Mouse (Mus musculus) fat pad, adult 2 months (tissue): ENCODE data around the gene Tm9sf1.

Source experiments
- DNase-seq: peaks from one replicate; pipeline ENCODE4 v3.0.0-alpha.2; 2011; ENCODE audit warnings: low read depth, low spot score; ENCODE audit errors: extremely low read depth

Tm9sf1 gene

DNA sequence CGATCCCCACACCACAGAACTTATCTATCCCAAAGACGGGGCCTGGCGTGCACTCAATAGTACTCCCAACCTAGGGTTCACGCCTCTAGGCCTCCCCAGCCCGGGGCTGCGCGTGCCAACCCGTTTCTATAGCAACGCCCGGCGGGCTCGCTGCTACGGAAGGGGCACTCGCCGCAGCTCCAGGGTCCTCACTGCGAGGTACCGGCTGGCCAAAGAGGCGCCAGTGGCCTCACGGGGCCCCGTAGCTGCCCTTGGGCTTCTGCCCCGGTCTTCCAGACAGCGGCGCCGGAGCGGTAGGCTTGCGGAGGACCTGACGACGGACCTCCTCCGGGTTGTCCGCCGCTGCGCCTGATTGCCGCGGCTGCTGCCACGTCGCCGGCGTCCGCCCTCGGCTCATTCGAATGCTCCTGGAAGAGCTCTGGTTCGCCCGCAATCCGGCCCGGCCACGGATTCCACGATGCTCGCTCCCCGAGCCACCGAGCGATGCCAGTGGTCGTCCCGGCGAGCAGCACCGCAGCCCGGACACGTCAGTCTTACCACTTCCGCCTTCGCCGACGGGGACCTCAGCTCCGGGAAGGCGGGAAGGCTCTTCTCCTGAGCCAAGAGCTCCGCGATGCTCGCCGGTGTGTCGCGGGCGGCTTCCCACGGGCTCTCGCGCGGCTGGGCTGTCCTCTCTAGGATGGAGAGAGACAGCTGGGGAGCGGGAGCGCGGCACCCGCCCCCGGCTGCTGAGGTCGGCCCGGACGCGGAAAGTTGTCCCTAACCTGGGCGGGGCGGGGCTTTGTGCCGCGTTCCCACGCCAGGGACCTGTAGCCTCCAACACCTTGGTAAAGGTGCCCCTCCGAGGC is at the start of gene Tm9sf1:
Gene Tm9sf1, minus strand, starts transcription at position 747 of the 848 bp plus-strand sequence.
- no peak for DNase-seq

DNA sequence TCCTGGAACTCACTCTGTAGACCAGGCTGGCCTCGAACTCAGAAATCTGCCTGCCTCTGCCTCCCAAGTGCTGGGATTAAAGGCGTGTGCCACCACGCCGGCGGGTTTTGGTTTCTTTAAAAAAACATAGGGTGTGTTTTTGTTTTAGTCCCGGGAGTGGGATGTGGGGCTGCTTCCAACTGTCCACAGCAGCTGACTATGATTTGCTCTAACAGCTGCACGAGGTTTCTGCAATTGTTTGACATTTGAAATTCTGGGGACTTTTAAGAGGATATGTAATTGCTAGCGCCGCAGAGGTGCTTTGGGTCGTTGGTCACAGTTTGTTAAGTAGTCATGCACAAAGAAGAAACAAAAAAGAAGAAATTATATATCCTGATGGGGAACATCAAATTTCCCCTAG is 45.8 kb upstream of the Tm9sf1 start:
- no peak for DNase-seq

DNA sequence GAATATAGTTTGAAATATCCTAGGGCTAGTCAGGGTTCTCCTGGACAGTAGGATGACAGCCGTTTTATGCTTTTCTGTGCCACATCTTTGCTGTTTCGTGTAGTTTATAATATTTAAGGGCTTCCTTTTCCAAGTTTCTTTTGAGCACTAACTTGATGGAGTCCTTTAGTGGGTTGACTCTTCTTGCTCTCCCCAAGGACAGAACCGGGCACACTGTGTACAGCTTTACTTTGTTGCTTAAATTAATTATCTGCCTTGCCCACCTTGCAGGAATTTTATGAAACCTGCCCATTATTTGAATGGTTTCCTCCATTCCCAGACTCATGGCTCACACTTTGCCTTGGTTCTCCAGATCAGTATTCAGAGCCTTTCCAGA is 38.5 kb upstream of the Tm9sf1 start:
- no peak for DNase-seq

DNA sequence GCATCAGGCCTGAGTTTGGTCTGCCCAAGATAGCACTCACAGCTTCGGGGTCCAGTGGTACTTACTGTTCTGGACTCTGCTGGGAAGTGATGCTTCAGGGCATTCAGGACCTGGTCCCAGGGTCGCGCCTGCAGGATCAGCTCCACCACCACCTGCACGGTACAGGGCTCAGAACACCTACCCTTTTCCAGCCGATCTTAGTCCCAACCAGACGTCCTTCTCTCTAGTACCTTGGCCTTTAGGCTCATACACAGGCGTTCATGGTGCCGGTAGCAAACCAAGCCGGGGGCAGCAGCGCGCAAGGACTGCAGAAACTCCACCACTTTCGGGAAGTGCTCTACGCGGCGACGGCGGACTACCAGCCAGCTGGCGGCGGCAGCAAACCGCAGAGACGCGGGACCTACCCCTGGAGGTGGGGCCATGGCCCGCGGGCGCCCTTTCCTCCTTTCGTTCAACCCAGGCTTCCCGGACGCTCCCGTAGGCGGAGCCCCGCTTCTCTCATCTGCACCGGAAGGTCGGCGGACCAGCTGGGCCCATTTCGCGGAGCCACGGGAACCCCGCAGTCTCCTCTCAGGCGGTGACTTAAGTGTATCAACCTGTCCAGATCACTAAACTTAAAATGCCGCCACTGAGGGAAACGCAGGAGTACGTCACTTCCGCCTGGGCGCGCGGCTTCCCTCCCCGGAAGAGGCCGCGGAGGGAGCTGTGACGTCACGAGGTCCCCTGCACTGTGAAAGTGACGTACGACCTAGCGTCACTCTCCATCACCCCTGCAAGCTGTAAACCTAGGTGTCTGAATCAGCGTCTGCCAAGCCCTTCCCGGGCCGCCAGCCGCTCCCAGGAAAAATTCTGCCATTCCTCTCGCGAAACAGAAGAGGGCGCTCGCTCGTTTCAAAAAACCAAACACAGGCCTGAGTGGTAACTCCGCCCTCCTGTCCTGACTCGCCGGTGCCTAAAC is 37.8 kb upstream of the Tm9sf1 start, which contains the start of gene Tinf2:
Gene Tinf2, minus strand, starts transcription at position 661 of the 958 bp plus-strand sequence.
- peak; percentile 54 for DNase-seq

DNA sequence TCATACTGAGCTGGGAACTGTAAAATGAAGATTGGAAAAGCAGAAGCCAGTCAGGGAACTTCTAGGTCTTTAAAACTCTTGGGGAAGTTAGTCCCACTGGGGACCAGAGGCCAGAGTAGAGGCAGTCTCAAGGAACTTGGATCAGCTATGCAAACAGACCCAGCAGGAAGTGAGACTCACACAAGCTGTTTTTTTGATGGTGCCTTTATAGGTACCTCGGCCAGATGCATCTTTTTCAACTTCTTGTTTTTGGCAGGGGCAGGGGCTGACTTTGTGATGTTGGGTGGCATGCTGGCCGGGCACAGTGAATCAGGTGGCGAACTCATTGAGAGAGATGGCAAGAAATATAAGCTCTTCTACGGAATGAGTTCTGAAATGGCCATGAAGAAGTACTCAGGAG is 34.0 kb upstream of the Tm9sf1 start:
- DNase-seq = no peak

DNA sequence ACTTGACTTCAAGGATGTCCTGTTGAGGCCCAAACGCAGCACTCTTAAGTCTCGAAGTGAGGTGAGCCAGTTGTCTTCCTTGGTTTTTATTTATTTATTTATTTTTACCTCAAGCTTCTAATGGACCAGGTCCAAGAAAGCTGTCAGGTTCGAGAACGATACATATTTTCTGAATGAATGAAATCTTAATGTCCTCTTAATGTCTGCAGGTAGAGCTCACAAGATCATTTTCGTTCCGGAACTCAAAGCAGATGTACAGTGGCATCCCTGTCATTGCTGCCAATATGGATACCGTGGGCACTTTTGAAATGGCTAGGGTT is 29.1 kb upstream of the Tm9sf1 start:
- DNase-seq = no peak

DNA sequence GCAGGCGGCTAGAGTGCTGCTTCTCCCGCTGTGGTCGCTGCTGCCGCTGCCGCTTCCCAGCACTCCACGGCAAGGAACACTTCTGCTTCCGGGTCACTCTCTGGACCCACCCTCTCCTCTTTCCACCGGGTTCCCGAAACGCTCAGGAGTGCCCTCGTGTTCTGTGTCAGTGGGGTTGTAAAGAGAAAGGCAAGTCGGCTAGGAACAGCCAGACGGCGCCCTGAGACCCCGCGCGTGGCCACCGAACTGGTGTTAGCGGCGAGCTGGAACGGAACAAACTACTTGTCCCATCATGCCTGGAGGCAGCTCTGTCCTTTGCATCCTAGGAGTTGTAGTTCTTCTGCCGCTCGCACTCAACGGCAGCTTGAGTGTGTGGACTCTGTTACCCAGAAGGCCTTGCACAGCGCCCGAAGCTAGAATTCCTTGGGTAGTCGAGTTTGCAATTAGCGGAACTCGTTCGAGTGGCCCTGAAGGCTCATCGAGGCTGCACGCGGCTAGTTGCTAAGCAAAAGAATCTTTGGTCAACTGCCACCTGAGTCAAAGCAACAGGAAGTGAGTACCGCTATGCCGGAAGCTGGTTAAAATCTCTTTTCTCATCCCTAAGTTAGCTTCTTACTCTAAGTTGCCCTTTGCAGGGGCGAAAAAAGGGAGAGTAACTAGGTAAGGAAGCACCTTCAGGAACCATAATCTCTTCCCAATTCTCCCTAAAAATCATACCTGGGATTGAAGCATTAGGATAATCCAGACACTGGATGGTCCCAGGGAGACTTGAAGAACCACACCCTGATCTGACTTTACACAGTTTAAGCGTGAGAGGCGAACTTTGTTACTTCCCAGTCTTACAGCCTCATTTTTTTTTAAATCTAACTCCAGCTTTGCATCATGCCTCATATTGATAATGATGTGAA is 28.5 kb upstream of the Tm9sf1 start, which contains the start of the genes Gmpr2 and Nedd8:
Gene Gmpr2, plus strand, starts transcription at position 109 of the 908 bp plus-strand sequence.
Gene Nedd8, minus strand, starts transcription at position 292 of the 908 bp plus-strand sequence.
- DNase-seq = peak; percentile 97

DNA sequence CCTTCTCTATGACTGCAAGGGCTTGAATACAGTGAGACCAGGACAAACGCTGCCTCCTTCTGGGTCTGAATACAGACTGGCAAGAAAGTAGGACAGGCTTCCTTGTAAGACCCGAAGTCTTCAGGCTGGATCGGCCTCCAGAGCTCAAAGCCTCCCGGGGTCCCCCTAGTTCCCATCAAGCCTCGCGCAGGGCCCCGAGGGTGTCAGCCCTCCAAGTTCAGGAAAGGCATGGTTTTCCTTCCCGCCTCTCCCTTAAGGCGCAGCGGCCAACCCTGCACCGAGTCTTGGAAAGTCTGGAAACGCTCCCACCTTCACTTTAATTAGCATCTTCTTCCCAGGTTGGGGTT is 27.9 kb upstream of the Tm9sf1 start:
- no peak for DNase-seq

DNA sequence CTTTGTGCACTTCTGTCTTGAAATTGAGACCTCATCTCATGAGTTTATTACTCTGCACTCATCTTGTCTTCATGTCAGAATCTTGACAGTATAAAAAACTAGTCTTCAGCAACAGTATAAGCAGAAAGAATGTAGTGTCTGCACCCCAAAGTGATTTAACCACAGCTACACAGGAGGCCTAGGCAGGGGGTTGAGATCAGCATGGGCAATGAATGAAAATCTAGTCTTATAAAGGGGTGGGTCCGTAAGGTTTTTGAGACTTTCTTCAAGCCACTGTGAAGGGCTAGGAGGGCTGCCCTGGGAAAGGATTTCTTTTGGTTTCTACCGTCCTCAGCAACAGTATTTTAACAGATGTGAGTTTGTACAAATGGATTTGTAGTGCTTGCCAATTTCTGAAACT is 17.0 kb upstream of the Tm9sf1 start:
- DNase-seq = no peak

DNA sequence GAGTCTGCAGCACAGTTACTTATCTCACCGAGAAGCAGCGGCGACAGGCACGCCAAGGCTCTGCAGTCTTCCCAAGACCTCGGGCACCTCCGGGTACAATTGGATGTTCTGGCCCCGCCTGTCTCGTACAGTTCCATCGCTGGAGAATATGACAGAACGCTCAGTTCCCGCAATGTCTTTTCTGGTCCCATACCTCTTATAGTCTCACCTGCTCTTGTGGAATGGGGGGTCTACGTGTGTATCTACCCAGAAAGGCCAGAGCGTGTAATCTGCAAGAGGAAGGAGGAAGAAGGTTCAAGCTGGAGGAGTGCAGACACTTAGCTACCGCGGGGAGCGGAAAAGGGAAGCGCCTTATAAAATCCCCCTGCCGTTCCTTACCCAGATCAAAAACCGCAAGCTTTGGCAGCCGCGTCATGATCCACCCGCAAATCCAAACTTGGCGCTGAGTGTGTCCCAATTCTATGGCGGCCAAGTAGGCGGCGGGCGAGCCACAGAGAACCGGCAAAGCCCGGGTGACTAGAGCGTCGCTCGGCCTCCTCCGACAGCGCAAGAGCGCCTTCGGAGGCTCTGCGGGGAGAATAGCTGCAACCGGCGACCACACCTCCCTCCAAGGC is 16.5 kb upstream of the Tm9sf1 start, which contains the start of gene Mdp1:
Gene Mdp1, minus strand, starts transcription at position 549 of the 614 bp plus-strand sequence.
- no peak for DNase-seq

DNA sequence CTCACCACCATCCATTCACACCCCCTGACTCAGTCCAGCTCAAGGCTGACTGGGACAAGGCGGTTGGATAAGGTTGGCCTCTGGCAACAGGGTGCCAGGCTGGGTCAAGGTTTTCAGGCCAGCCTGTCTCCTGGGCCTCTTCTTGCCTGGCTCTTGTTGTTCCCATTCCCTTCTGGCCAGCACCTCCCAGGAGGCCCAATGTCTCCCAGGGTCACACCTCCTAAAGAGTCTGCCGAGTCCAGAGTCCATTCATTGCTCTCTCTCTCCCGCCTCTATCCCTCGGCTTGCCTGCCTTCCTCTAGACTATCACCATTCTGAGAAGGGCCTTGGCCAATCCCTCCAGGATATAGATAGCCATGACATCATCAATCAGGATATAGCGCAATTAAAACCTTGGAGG is 14.4 kb upstream of the Tm9sf1 start:
- no peak for DNase-seq

DNA sequence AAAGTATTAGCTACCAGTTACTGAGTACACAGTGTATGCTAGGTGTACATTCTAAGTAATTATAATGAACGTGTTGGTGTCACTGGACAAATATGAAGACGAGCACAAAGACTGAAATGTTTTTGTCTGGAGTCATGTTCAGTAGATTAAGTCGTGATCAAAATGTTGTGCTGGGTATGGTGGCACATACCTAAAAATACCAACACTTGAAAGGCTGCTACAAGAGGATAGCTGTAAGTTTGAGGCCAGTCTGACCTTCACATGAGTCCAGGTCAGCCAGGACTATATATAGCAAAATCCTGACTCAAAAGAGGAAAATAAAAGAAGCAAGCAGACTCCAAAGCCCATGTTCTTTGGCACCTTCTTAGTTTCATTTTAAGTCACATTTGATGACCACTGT is 13.3 kb upstream of the Tm9sf1 start:
- DNase-seq = no peak

DNA sequence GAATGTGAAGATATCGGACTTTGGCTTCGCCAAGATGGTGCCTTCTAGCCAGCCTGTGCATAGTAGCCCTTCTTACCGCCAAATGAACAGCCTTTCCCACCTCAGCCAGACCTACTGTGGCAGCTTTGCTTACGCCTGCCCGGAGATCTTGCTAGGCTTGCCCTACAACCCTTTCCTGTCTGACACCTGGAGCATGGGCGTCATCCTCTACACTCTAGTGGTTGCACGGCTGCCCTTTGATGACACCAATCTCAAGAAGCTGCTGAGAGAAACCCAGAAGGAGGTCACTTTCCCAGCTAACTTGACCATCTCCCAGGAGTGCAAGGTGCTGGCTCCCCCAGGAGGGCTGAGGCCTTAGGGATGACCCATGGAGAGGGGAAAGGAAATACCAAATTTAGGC is 7.9 kb upstream of the Tm9sf1 start:
- DNase-seq = no peak

DNA sequence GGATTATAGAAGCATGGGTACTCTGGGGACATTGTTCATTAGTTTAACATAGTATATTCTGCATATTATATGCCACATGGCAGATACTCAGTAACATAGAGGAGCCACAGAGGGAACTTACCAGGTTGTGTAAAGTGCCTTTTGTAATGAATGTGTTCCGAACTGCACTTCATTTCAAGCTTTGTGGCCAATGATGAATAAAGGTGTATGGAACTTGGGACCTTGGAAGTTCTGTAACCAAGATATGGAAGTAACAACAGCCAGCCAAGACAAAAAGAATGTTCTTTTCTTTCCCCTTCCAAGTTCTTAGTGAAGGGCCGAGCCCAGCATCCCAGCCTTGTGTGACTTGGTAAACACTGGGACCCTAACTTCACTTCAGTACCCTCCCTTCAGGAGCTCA is 6.3 kb upstream of the Tm9sf1 start, which contains the start of gene Tssk4:
Gene Tssk4, plus strand, starts transcription at position 301 of the 400 bp plus-strand sequence.
- no peak for DNase-seq

DNA sequence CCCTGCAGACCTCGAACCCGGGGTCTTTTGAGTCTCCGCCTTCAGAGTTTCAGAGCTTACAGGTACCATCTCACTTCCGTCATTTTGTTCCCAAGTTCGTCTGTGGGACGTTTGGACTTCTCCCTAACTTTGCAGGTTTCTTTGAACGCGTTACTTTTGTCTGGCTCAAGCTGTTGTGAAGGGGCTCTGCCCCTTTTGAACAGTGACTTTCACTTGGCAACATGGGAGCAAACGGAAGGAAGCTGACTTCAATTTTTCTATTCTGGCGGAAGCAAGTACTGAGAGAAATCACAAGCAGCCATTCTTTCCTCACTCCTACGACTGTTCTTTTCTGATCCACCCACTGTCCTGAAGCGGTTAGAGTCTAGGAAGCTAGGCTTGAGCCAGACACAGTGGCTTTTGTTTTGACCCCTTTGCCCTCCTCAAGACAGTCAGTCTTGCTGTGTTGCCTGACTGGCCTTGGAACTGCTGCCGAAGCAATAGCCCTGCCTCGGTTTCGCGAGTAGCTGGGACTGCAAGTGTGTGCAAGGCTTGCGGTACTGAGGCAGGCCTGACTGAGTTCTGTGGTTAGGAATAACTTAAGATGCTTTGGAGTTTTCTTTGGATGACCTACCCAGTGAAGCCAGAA is 769 bp upstream of the Tm9sf1 start:
- no peak for DNase-seq

DNA sequence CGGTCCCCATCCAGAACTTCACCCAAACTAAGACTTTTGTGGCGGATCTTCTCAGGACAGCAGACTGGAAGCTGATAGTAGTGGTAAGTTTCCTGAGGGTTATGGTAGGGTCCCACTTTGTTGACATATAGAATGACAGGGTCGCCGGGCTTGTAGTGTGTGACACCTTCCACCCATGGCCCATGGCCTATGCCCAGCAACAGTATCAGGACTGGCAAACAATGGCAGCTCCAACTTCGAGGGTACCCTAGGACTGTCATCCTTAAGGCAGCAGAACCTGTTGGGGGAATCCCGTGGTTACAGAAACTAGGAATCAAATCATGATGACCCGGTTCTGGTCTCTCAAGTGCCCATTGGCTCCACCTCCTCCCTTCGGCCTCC is 937 bp downstream of the Tm9sf1 start:
- DNase-seq = no peak

DNA sequence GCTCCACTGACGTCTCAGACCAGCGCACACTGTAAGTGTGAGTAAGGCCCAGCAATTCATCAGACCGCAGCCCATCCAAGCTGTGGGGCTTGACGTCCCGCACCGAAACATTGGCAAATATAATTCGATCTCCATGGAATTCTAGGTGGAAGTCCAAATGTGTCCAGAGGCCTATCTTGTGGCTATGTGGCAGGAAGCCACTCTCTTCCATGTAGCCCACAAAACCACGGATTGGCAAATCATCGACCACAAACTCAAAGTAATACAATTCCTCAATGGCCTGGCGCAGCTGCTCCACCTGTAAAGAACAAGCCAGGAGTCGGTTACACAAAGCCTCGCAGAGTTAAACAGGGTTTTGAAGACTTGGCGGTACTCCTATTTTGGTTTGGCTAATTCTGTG is 2.3 kb downstream of the Tm9sf1 start:
- DNase-seq = no peak

DNA sequence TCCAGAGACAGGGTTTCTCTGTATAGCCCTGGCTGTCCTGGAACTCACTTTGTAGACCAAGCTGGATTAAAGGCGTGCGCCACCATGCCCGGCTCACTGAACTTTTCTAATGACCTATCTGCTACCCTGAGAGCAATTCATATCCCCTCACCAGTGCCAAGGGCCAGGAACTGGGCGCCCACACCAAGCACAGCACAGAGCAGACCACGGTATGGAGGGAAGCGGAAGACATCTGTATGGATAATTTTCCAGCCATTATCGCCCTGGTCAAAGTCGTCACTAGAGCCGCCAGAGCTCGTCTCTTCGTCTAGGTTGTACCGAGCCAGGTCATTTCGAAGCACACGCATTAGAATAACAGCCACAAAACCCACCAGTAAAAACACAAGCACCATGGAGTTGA is 2.8 kb downstream of the Tm9sf1 start:
- no peak for DNase-seq

DNA sequence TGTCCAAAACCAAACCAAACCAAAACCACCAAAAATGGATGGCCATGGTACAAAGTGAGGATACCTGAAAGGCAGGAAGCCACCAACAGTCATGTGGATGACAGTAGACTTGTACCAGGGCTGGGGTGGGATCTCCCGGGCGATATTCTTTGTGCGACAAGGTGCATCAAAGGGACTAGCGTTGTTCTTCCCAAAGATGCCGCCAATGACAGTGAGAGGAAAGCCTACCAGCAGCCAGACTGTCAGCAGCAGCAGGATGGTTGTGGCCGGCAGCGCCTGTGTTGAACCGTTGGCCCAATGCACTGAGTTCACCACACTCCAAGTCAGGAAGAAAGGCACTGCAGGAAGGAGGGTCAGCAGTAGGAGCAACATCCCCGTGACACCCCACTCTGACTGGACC is 5.8 kb downstream of the Tm9sf1 start, which contains the start of gene Gm49378:
Gene Gm49378, minus strand, starts transcription at position 101 of the 400 bp plus-strand sequence.
- DNase-seq = no peak

DNA sequence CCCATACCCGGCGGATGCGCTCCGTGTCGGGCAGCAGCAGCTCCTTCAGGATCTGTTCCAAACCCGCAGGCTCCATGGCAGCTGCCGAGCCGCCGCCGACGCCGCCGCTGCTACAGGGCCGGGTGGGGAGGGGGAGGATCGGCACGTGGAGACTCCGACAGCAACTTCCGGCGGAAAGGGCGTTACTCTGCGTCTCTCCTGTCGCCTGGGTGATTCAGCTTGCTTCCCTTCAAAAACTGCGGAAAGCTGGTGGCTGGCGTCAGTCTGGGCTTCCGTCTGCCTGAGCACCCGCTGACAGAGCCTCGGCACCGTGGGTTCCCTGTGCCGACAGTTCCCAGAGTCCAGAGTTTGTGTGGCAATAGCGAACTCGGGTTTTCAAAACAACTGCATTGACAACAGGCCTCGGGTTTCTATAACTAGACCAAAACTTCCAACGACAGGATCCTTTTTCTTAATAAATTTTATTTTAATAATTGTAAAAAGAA is 8.0 kb downstream of the Tm9sf1 start, which contains the start of gene Ipo4:
Gene Ipo4, minus strand, starts transcription at position 435 of the 485 bp plus-strand sequence.
- DNase-seq = no peak
